Mouse (Mus musculus): ENCODE results near the gene Gnas.

DNA sequence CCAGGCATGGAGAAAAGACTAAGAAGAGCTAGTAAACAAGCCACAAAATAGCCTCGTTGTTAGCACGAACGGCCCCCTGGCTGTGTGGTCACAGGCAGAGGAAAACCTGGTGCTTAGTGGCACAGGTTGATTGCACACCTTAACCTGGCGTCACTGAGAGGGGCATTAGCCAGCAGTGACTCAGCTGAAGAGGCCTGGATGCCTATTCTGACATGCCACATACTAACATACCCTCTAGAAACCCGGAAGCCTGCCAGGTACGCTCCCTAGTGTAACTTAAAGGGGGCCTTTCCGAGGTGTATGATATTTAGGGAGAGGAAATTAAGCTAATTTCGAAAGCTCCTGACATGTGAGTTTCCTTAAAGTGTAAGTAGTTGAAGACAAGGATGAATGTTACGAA lies 32.5 kb downstream of the Gnas start:
- no peak for TF ChIP-seq CTCF (IDR thresholded peaks at IDR 0.05)
- TF ChIP-seq EP300 (IDR thresholded peaks at IDR 0.05) = no peak
